Mouse (Mus musculus) stomach, embryonic 16.5 days (tissue): ENCODE measurements around the gene Clstn1. TPM values are rescaled to one million over a fixed set of nuclear protein-coding genes. Genes with fewer than 3 reads are reported as not detected.
"Not testable (repeated sequence)": the region's sequence is repeated elsewhere in the genome, so short reads cannot be mapped to it uniquely, and the experiment has no call there.

Experiments used
- ATAC-seq: fragments of 200-750 bp; cut with Nextera tagmentation; 2 replicates; pipeline ENCODE4 v1.8.0; 2017; ENCODE audit warnings: moderate number of reproducible peaks, moderate TSS enrichment; ENCODE audit not compliant: insufficient read depth, low FRiP score
- H3K27ac ChIP-seq: fragments of 300-500 bp; sonication (generic); 2 replicates; pipeline ENCODE4 v1.5.1; 2014; ENCODE audit warnings: low read length
- H3K27me3 ChIP-seq: fragments of 300-500 bp; sonication (generic); 2 replicates; pipeline ENCODE4 v1.6.1; 2014; ENCODE audit warnings: low read length, control low read depth, mixed read lengths; ENCODE audit not compliant: control insufficient read depth, insufficient read depth
- H3K36me3 ChIP-seq: fragments of 300-500 bp; sonication (generic); 2 replicates; pipeline ENCODE4 v1.6.1; 2014; ENCODE audit warnings: low read length; ENCODE audit not compliant: control insufficient read depth, insufficient read depth
- H3K4me1 ChIP-seq: fragments of 300-500 bp; sonication (generic); 2 replicates; pipeline ENCODE4 v1.6.1; 2014; ENCODE audit warnings: low read length, control low read depth, mixed read lengths; ENCODE audit not compliant: control insufficient read depth, insufficient read depth
- H3K4me2 ChIP-seq: fragments of 300-500 bp; sonication (generic); 2 replicates; pipeline ENCODE4 v1.6.1; 2014; ENCODE audit warnings: low read depth, low read length, mixed read lengths
- H3K4me3 ChIP-seq: fragments of 300-500 bp; sonication (generic); replicated peaks from 2 replicates; pipeline ENCODE4 v1.5.1; 2014; ENCODE audit warnings: mild to moderate bottlenecking, low read length
- H3K9ac ChIP-seq: fragments of 300-500 bp; sonication (generic); 2 replicates; pipeline ENCODE4 v1.6.1; 2014; ENCODE audit warnings: low read length
- H3K9me3 ChIP-seq: fragments of 300-500 bp; sonication (generic); replicated peaks from 2 replicates; pipeline ENCODE4 v1.6.1; 2016; ENCODE audit warnings: low read length, control low read depth; ENCODE audit not compliant: control insufficient read depth
- WGBS: fragments of 180-500 bp; shearing (Covaris S2); extraction: QIAGEN DNeasy Blood & Tissue Kit; methylation state at CpG from one replicate; pipeline ENCODE4 v1.1.7; 2014; 5-methylcytosine and 5-hydroxymethylcytosine counted together
- polyA plus RNA-seq: library from polyadenylated mRNA; unstranded; fragments of >200 nt; fragmentation: Nextera tagmentation; extraction: Ambion mirVana; gene quantifications from 2 replicates; pipeline ENCODE4 v1.2.1, GENCODE M21; 2015

The Clstn1 gene
- polyA plus RNA-seq, 1 experiment from 2014 or later: 14.7 TPM

- H3K9me3 ChIP-seq: no peaks in the 10 kb centered on the region; the same call in 1 of the 2 replicates
- H3K4me3 ChIP-seq: no peak overlapping the region
- H3K4me2 ChIP-seq: no peak overlapping the region
- no peak overlapping the region for H3K9ac ChIP-seq
- no peak for ATAC-seq
- H3K27me3 ChIP-seq: no peaks in the 10 kb centered on the region
- H3K27ac ChIP-seq: no peak overlapping the region
- H3K36me3 ChIP-seq: peaks cover 6% of the 10 kb centered on the region
- 49% methylated on average over 10 of the region's 10 CpGs for WGBS
- peaks cover 11% of the 10 kb centered on the region for H3K4me1 ChIP-seq
Observed at GRCm38 (mm10) chr4:149611376-149612044, 25.2 kb downstream of the Clstn1 start.

GRCm38 (mm10) chr4:149613497-149613896 is 27.2 kb downstream of the Clstn1 start:
- not testable (repeated sequence) for H3K9me3 ChIP-seq, ATAC-seq, H3K9ac ChIP-seq, H3K4me1 ChIP-seq, H3K4me2 ChIP-seq, H3K36me3 ChIP-seq, H3K4me3 ChIP-seq, H3K27ac ChIP-seq, H3K27me3 ChIP-seq
- 72% methylated on average over 6 of the region's 6 CpGs for WGBS

GRCm38 (mm10) chr4:149614869-149615268 is 28.6 kb downstream of the Clstn1 start:
- no peaks in the 10 kb centered on the region; the same call in 1 of the 2 replicates for H3K9me3 ChIP-seq
- no peak for ATAC-seq
- WGBS: 92% methylated on average over 3 of the region's 3 CpGs
- peaks cover 6% of the 10 kb centered on the region for H3K36me3 ChIP-seq
- H3K4me3 ChIP-seq: no peak overlapping the region
- no peak overlapping the region for H3K27ac ChIP-seq
- H3K27me3 ChIP-seq: no peaks in the 10 kb centered on the region
- no peak overlapping the region for H3K4me2 ChIP-seq
- no peak overlapping the region for H3K9ac ChIP-seq
- H3K4me1 ChIP-seq: no peaks in the 10 kb centered on the region

GRCm38 (mm10) chr4:149616999-149617398 is 30.7 kb downstream of the Clstn1 start:
- H3K27ac ChIP-seq, H3K9ac ChIP-seq, ATAC-seq, H3K36me3 ChIP-seq, H3K4me3 ChIP-seq, H3K9me3 ChIP-seq, H3K27me3 ChIP-seq, H3K4me1 ChIP-seq, H3K4me2 ChIP-seq: not testable (repeated sequence)
- 86% methylated on average over 3 of the region's 3 CpGs for WGBS

GRCm38 (mm10) chr4:149619988-149620387 is 33.7 kb downstream of the Clstn1 start:
- 47% methylated on average over 8 of the region's 8 CpGs for WGBS
- Histone ChIP-seq H3K4me3 (no peak overlapping the region), H3K4me2 (no peak overlapping the region), H3K27ac (no peak overlapping the region), H3K9ac (no peak overlapping the region), H3K27me3 (no peaks in the 10 kb centered on the region), H3K36me3 (peaks cover 2% of the 10 kb centered on the region), H3K9me3 (no peaks in the 10 kb centered on the region; the same call in 1 of the 2 replicates), H3K4me1 (no peaks in the 10 kb centered on the region)
- ATAC-seq: no peak

GRCm38 (mm10) chr4:149621286-149621685 is 35.0 kb downstream of the Clstn1 start:
- H3K27me3 ChIP-seq: no peaks in the 10 kb centered on the region
- no peak overlapping the region for H3K9ac ChIP-seq
- no peak overlapping the region for H3K4me2 ChIP-seq
- ATAC-seq: no peak
- H3K27ac ChIP-seq: no peak overlapping the region
- H3K36me3 ChIP-seq: no peaks in the 10 kb centered on the region
- 72% methylated on average over 4 of the region's 4 CpGs for WGBS
- no peaks in the 10 kb centered on the region for H3K9me3 ChIP-seq
- H3K4me1 ChIP-seq: no peaks in the 10 kb centered on the region
- no peak overlapping the region for H3K4me3 ChIP-seq

- no peaks in the 10 kb centered on the region for H3K9me3 ChIP-seq
- no peak overlapping the region for H3K27ac ChIP-seq
- no peak overlapping the region for H3K9ac ChIP-seq
- H3K4me2 ChIP-seq: no peak overlapping the region
- H3K4me3 ChIP-seq: no peak overlapping the region
- WGBS: 76% methylated on average over 5 of the region's 5 CpGs
- H3K27me3 ChIP-seq: no peaks in the 10 kb centered on the region
- no peaks in the 10 kb centered on the region for H3K4me1 ChIP-seq
- no peak for ATAC-seq
- no peaks in the 10 kb centered on the region for H3K36me3 ChIP-seq
Observed at GRCm38 (mm10) chr4:149623711-149624110, 37.4 kb downstream of the Clstn1 start.

- Histone ChIP-seq H3K4me3 (no peak overlapping the region), H3K9ac (no peak overlapping the region), H3K27me3 (no peaks in the 10 kb centered on the region), H3K9me3 (no peaks in the 10 kb centered on the region), H3K4me2 (no peak overlapping the region), H3K27ac (no peak overlapping the region), H3K4me1 (no peaks in the 10 kb centered on the region), H3K36me3 (no peaks in the 10 kb centered on the region)
- no peak for ATAC-seq
- 76% methylated on average over 17 of the region's 17 CpGs for WGBS
Observed at GRCm38 (mm10) chr4:149626809-149627208, 40.5 kb downstream of the Clstn1 start.

GRCm38 (mm10) chr4:149628372-149628771 is 42.1 kb downstream of the Clstn1 start:
- Histone ChIP-seq H3K9ac (no peak overlapping the region), H3K27me3 (no peaks in the 10 kb centered on the region), H3K4me2 (no peak overlapping the region), H3K36me3 (peaks cover 3% of the 10 kb centered on the region; the same call in 1 of the 2 replicates), H3K4me1 (no peaks in the 10 kb centered on the region), H3K4me3 (no peak overlapping the region), H3K9me3 (no peaks in the 10 kb centered on the region), H3K27ac (no peak overlapping the region)
- no peak for ATAC-seq
- 73% methylated on average over 10 of the region's 10 CpGs for WGBS
